Mouse (Mus musculus): ENCODE measurements around the gene Snhg11. TPM values are rescaled to one million over a fixed set of nuclear protein-coding genes. Genes with fewer than 3 reads are reported as not detected.

Snhg11 gene
- 636 and 732 TPM in 2 replicates for polyA plus RNA-seq (2015; fragmentation: Nextera tagmentation; extraction: Ambion mirVana)

GRCm38 (mm10) chr2:158375443-158376122 is at the start of gene Snhg11:
Gene Snhg11, plus strand, starts transcription at chr2:158375638.
- H3K9me3 ChIP-seq (replicated peaks; ENCODE audit: control insufficient read depth, low read length, poor library complexity, severe bottlenecking), result no peaks in the 10 kb centered on the region
- H3K4me3 ChIP-seq (ENCODE audit: low read depth, low read length), result peak within 1 kb of the TSS; percentile 56
- peak; percentile 86 for ATAC-seq
- H3K27ac ChIP-seq (ENCODE audit: low read length), result peak within 1 kb of the TSS; percentile 94
- peaks cover 21% of the 10 kb centered on the region for H3K4me1 ChIP-seq (ENCODE audit: control insufficient read depth, insufficient read depth, low read length)
- peak within 1 kb of the TSS; percentile 79 for H3K9ac ChIP-seq (ENCODE audit: low read depth, low read length)
- H3K36me3 ChIP-seq (ENCODE audit: control insufficient read depth, insufficient read depth, low read length), result no peaks in the 10 kb centered on the region
- H3K4me2 ChIP-seq (ENCODE audit: low read length), result peak within 1 kb of the TSS; percentile 49
- H3K27me3 ChIP-seq (ENCODE audit: control insufficient read depth, insufficient read depth, low read depth, low read length), result no peaks in the 10 kb centered on the region
- WGBS, result 1% methylated on average over 36 of the region's 36 CpGs

GRCm38 (mm10) chr2:158334356-158334755 is 41.1 kb upstream of the Snhg11 start:
- no peak overlapping the region for H3K27ac ChIP-seq (ENCODE audit: low read length)
- no peaks in the 10 kb centered on the region for H3K27me3 ChIP-seq (ENCODE audit: control insufficient read depth, insufficient read depth, low read depth, low read length)
- ATAC-seq, result no peak
- no peaks in the 10 kb centered on the region for H3K36me3 ChIP-seq (ENCODE audit: control insufficient read depth, insufficient read depth, low read length)
- no peak overlapping the region for H3K4me2 ChIP-seq (ENCODE audit: low read length)
- H3K4me3 ChIP-seq (ENCODE audit: low read depth, low read length), result no peak overlapping the region
- no peaks in the 10 kb centered on the region for H3K4me1 ChIP-seq (ENCODE audit: control insufficient read depth, insufficient read depth, low read length)
- no peak overlapping the region for H3K9ac ChIP-seq (ENCODE audit: low read depth, low read length)
- 86% methylated on average over 13 of the region's 13 CpGs for WGBS
- no peaks in the 10 kb centered on the region for H3K9me3 ChIP-seq (replicated peaks; ENCODE audit: control insufficient read depth, low read length, poor library complexity, severe bottlenecking)

- no peak for ATAC-seq
- WGBS, result 49% methylated on average over 10 of the region's 10 CpGs
- no peak overlapping the region for H3K4me3 ChIP-seq (ENCODE audit: low read depth, low read length)
- no peak overlapping the region for H3K27ac ChIP-seq (ENCODE audit: low read length)
- no peak overlapping the region for H3K4me2 ChIP-seq (ENCODE audit: low read length)
- H3K9me3 ChIP-seq (replicated peaks; ENCODE audit: control insufficient read depth, low read length, poor library complexity, severe bottlenecking), result no peaks in the 10 kb centered on the region
- no peaks in the 10 kb centered on the region for H3K36me3 ChIP-seq (ENCODE audit: control insufficient read depth, insufficient read depth, low read length)
- no peaks in the 10 kb centered on the region for H3K27me3 ChIP-seq (ENCODE audit: control insufficient read depth, insufficient read depth, low read depth, low read length)
- H3K4me1 ChIP-seq (ENCODE audit: control insufficient read depth, insufficient read depth, low read length), result peaks cover 2% of the 10 kb centered on the region; the same call in 1 of the 2 replicates
- no peak overlapping the region for H3K9ac ChIP-seq (ENCODE audit: low read depth, low read length)
Observed at GRCm38 (mm10) chr2:158337698-158338097, 37.7 kb upstream of the Snhg11 start.

- Histone ChIP-seq H3K27me3 (ENCODE audit: control insufficient read depth, insufficient read depth, low read depth, low read length) (no peaks in the 10 kb centered on the region), H3K9me3 (replicated peaks; ENCODE audit: control insufficient read depth, low read length, poor library complexity, severe bottlenecking) (no peaks in the 10 kb centered on the region), H3K36me3 (ENCODE audit: control insufficient read depth, insufficient read depth, low read length) (no peaks in the 10 kb centered on the region), H3K4me3 (ENCODE audit: low read depth, low read length) (no peak overlapping the region), H3K4me2 (ENCODE audit: low read length) (no peak overlapping the region), H3K4me1 (ENCODE audit: control insufficient read depth, insufficient read depth, low read length) (peaks cover 5% of the 10 kb centered on the region; the same call in 1 of the 2 replicates), H3K27ac (ENCODE audit: low read length) (0 out of 2 replicates have a peak overlapping the region, but pooled peaks have one; percentile 10), H3K9ac (ENCODE audit: low read depth, low read length) (no peak overlapping the region)
- no peak for ATAC-seq
- 32% methylated on average over 11 of the region's 11 CpGs for WGBS
Observed at GRCm38 (mm10) chr2:158339948-158340564, 35.4 kb upstream of the Snhg11 start.

GRCm38 (mm10) chr2:158341324-158341723 is 34.1 kb upstream of the Snhg11 start:
- no peak for ATAC-seq
- Histone ChIP-seq H3K27ac (ENCODE audit: low read length) (no peak overlapping the region), H3K4me3 (ENCODE audit: low read depth, low read length) (no peak overlapping the region), H3K4me1 (ENCODE audit: control insufficient read depth, insufficient read depth, low read length) (peaks cover 5% of the 10 kb centered on the region; the same call in 1 of the 2 replicates), H3K4me2 (ENCODE audit: low read length) (no peak overlapping the region), H3K27me3 (ENCODE audit: control insufficient read depth, insufficient read depth, low read depth, low read length) (no peaks in the 10 kb centered on the region), H3K36me3 (ENCODE audit: control insufficient read depth, insufficient read depth, low read length) (no peaks in the 10 kb centered on the region), H3K9ac (ENCODE audit: low read depth, low read length) (no peak overlapping the region), H3K9me3 (replicated peaks; ENCODE audit: control insufficient read depth, low read length, poor library complexity, severe bottlenecking) (no peaks in the 10 kb centered on the region)
- 85% methylated on average over 2 of the region's 2 CpGs for WGBS

- H3K4me1 ChIP-seq (ENCODE audit: control insufficient read depth, insufficient read depth, low read length), result peaks cover 5% of the 10 kb centered on the region; the same call in 1 of the 2 replicates
- H3K4me3 ChIP-seq (ENCODE audit: low read depth, low read length), result no peak overlapping the region
- no peaks in the 10 kb centered on the region for H3K27me3 ChIP-seq (ENCODE audit: control insufficient read depth, insufficient read depth, low read depth, low read length)
- WGBS, result 28% methylated on average over 5 of the region's 5 CpGs
- no peak overlapping the region for H3K4me2 ChIP-seq (ENCODE audit: low read length)
- H3K27ac ChIP-seq (ENCODE audit: low read length), result no peak overlapping the region
- H3K36me3 ChIP-seq (ENCODE audit: control insufficient read depth, insufficient read depth, low read length), result no peaks in the 10 kb centered on the region
- no peak for ATAC-seq
- no peak overlapping the region for H3K9ac ChIP-seq (ENCODE audit: low read depth, low read length)
- no peaks in the 10 kb centered on the region for H3K9me3 ChIP-seq (replicated peaks; ENCODE audit: control insufficient read depth, low read length, poor library complexity, severe bottlenecking)
Observed at GRCm38 (mm10) chr2:158343495-158343894, 31.9 kb upstream of the Snhg11 start.

- Histone ChIP-seq H3K9ac (ENCODE audit: low read depth, low read length) (no peak overlapping the region), H3K27me3 (ENCODE audit: control insufficient read depth, insufficient read depth, low read depth, low read length) (no peaks in the 10 kb centered on the region), H3K4me3 (ENCODE audit: low read depth, low read length) (no peak overlapping the region), H3K36me3 (ENCODE audit: control insufficient read depth, insufficient read depth, low read length) (no peaks in the 10 kb centered on the region), H3K4me2 (ENCODE audit: low read length) (no peak overlapping the region), H3K4me1 (ENCODE audit: control insufficient read depth, insufficient read depth, low read length) (peaks cover 3% of the 10 kb centered on the region; the same call in 1 of the 2 replicates), H3K9me3 (replicated peaks; ENCODE audit: control insufficient read depth, low read length, poor library complexity, severe bottlenecking) (no peaks in the 10 kb centered on the region), H3K27ac (ENCODE audit: low read length) (no peak overlapping the region)
- ATAC-seq, result no peak
- WGBS, result 76% methylated on average over 6 of the region's 6 CpGs
Observed at GRCm38 (mm10) chr2:158346467-158346866, 29.0 kb upstream of the Snhg11 start.

- no peak overlapping the region for H3K4me2 ChIP-seq (ENCODE audit: low read length)
- ATAC-seq, result peak; percentile 56; the same call in 1 of the 2 replicates
- H3K4me3 ChIP-seq (ENCODE audit: low read depth, low read length), result no peak overlapping the region
- H3K4me1 ChIP-seq (ENCODE audit: control insufficient read depth, insufficient read depth, low read length), result peaks cover 3% of the 10 kb centered on the region; the same call in 1 of the 2 replicates
- H3K27ac ChIP-seq (ENCODE audit: low read length), result no peak overlapping the region
- H3K36me3 ChIP-seq (ENCODE audit: control insufficient read depth, insufficient read depth, low read length), result no peaks in the 10 kb centered on the region; the same call in 1 of the 2 replicates
- H3K9ac ChIP-seq (ENCODE audit: low read depth, low read length), result no peak overlapping the region
- no peaks in the 10 kb centered on the region for H3K9me3 ChIP-seq (replicated peaks; ENCODE audit: control insufficient read depth, low read length, poor library complexity, severe bottlenecking)
- H3K27me3 ChIP-seq (ENCODE audit: control insufficient read depth, insufficient read depth, low read depth, low read length), result no peaks in the 10 kb centered on the region
- WGBS, result 2% methylated on average over 6 of the region's 6 CpGs
Observed at GRCm38 (mm10) chr2:158347868-158348267, 27.6 kb upstream of the Snhg11 start.

Measured in midbrain, embryonic 16.5 days (tissue).